Mouse (Mus musculus) G1E (cell line): Measurements from ENCODE around the gene Bpifc.

Experiments
- CTCF ChIP-seq: IDR thresholded peaks from 2 replicates; pipeline ENCODE4 v1.5.1; 2012; ENCODE audit warnings: low read depth, low read length, inconsistent platforms, mixed read lengths
- GATA1 ChIP-seq: IDR thresholded peaks from 2 replicates; pipeline ENCODE4 v1.6.1; 2012; ENCODE audit warnings: borderline replicate concordance, low read length, inconsistent platforms, mixed read lengths
- GATA2 ChIP-seq: IDR thresholded peaks from 2 replicates; pipeline ENCODE4 v1.6.1; 2012; ENCODE audit warnings: low read depth, low read length, inconsistent platforms, borderline replicate concordance
- POLR2AphosphoS5 ChIP-seq: IDR thresholded peaks from 2 replicates; pipeline ENCODE4 v1.6.1; 2012; ENCODE audit warnings: low read depth, low read length, inconsistent platforms; ENCODE audit not compliant: insufficient replicate concordance
- TAL1 ChIP-seq: conservative IDR thresholded peaks from 2 replicates; pipeline ENCODE4 v1.6.1; 2012; ENCODE audit warnings: low read depth, low read length, inconsistent platforms, mixed read lengths

GRCm38 (mm10) chr10:85967411-85968156 is 44.1 kb downstream of the Bpifc start:
- no peak for TF ChIP-seq CTCF
- TF ChIP-seq GATA1, result no peak
- TF ChIP-seq TAL1, result no peak
- TF ChIP-seq POLR2AphosphoS5, result no peak
- TF ChIP-seq GATA2, result no peak
